Mouse (Mus musculus) hindbrain, embryonic 11.5 days (tissue): ENCODE results near the gene Siah2. TPM values are rescaled to one million over a fixed set of nuclear protein-coding genes. Genes with fewer than 3 reads are reported as not detected.

Source experiments
- ATAC-seq: fragments of 200-750 bp; cut with Nextera tagmentation; 2 replicates; pipeline ENCODE4 v1.8.0; 2017; ENCODE audit warnings: mild to moderate bottlenecking, moderate TSS enrichment, moderate library complexity; ENCODE audit not compliant: low FRiP score
- DNase-seq: peaks from one replicate; pipeline ENCODE4 v3.0.0-alpha.2; 2015; ENCODE audit warnings: low spot score
- H3K27ac ChIP-seq: fragments of 300-500 bp; sonication (generic); 2 replicates; pipeline ENCODE4 v1.5.1; 2014; ENCODE audit warnings: mild to moderate bottlenecking, low read depth, low read length
- H3K27me3 ChIP-seq: fragments of 300-500 bp; sonication (generic); 2 replicates; pipeline ENCODE4 v1.6.1; 2014; ENCODE audit warnings: mild to moderate bottlenecking, low read length, moderate library complexity, mixed read lengths; ENCODE audit not compliant: control insufficient read depth, insufficient read depth
- H3K36me3 ChIP-seq: fragments of 300-500 bp; sonication (generic); 2 replicates; pipeline ENCODE4 v1.6.1; 2014; ENCODE audit warnings: mild to moderate bottlenecking, low read length, moderate library complexity, mixed read lengths; ENCODE audit not compliant: control insufficient read depth, insufficient read depth
- H3K4me1 ChIP-seq: fragments of 300-500 bp; sonication (generic); replicated peaks from 2 replicates; pipeline ENCODE4 v1.6.1; 2014; ENCODE audit warnings: low read length, mixed read lengths; ENCODE audit not compliant: control insufficient read depth, insufficient read depth
- H3K4me2 ChIP-seq: fragments of 300-500 bp; sonication (generic); replicated peaks from 2 replicates; pipeline ENCODE4 v1.6.1; 2014; ENCODE audit warnings: mild to moderate bottlenecking, low read depth, low read length
- H3K4me3 ChIP-seq: fragments of 300-500 bp; sonication (generic); 2 replicates; pipeline ENCODE4 v1.5.1; 2014; ENCODE audit warnings: low read depth, low read length
- H3K9ac ChIP-seq: fragments of 300-500 bp; sonication (generic); 2 replicates; pipeline ENCODE4 v1.6.1; 2014; ENCODE audit warnings: low read depth, low read length
- H3K9me3 ChIP-seq: fragments of 300-500 bp; sonication (generic); 2 replicates; pipeline ENCODE4 v1.6.1; 2016; ENCODE audit warnings: low read length; ENCODE audit not compliant: control insufficient read depth
- WGBS: fragments of 180-500 bp; shearing (Covaris S2); extraction: QIAGEN DNeasy Blood & Tissue Kit; methylation state at CpG from one replicate; pipeline ENCODE4 v1.1.7; 2014; 5-methylcytosine and 5-hydroxymethylcytosine counted together
- polyA plus RNA-seq: library from polyadenylated mRNA; unstranded; fragments of >200 nt; fragmentation: Nextera tagmentation; extraction: Ambion mirVana; gene quantifications from 2 replicates; pipeline ENCODE4 v1.2.1, GENCODE M21; 2014

The Siah2 gene
- polyA plus RNA-seq, 1 experiment from 2014 or later = 4.9 TPM

GRCm38 (mm10) chr3:58724815-58725214 lies 32.6 kb upstream of the Siah2 start:
- no peaks in the 10 kb centered on the region for H3K9me3 ChIP-seq
- H3K4me2 ChIP-seq = no peak overlapping the region
- no peak overlapping the region for H3K4me3 ChIP-seq
- no peak overlapping the region for H3K9ac ChIP-seq
- DNase-seq = no peak
- H3K4me1 ChIP-seq = no peaks in the 10 kb centered on the region
- no peak overlapping the region for H3K27ac ChIP-seq
- no peaks in the 10 kb centered on the region for H3K36me3 ChIP-seq
- no peak for ATAC-seq
- no peaks in the 10 kb centered on the region for H3K27me3 ChIP-seq

GRCm38 (mm10) chr3:58723656-58724055 lies 31.5 kb upstream of the Siah2 start:
- no peak overlapping the region for H3K4me2 ChIP-seq
- no peak overlapping the region for H3K27ac ChIP-seq
- WGBS = 94% methylated on average over 2 of the region's 2 CpGs
- ATAC-seq (no peak), DNase-seq (no peak)
- H3K4me1 ChIP-seq = no peaks in the 10 kb centered on the region
- no peak overlapping the region for H3K9ac ChIP-seq
- no peak overlapping the region for H3K4me3 ChIP-seq
- H3K36me3 ChIP-seq = no peaks in the 10 kb centered on the region
- H3K27me3 ChIP-seq = no peaks in the 10 kb centered on the region
- no peaks in the 10 kb centered on the region for H3K9me3 ChIP-seq

- WGBS = 68% methylated on average over 9 of the region's 9 CpGs
- DNase-seq (peak; percentile 8), ATAC-seq (no peak)
- H3K4me3 ChIP-seq = no peak overlapping the region
- no peaks in the 10 kb centered on the region for H3K27me3 ChIP-seq
- H3K36me3 ChIP-seq = no peaks in the 10 kb centered on the region
- H3K4me2 ChIP-seq = no peak overlapping the region
- H3K9ac ChIP-seq = no peak overlapping the region
- no peaks in the 10 kb centered on the region for H3K9me3 ChIP-seq
- no peak overlapping the region for H3K27ac ChIP-seq
- no peaks in the 10 kb centered on the region for H3K4me1 ChIP-seq
Measured at GRCm38 (mm10) chr3:58719461-58720230, 27.4 kb upstream of the Siah2 start.

GRCm38 (mm10) chr3:58716705-58717104 lies 24.5 kb upstream of the Siah2 start:
- no peak overlapping the region for H3K27ac ChIP-seq
- H3K27me3 ChIP-seq = no peaks in the 10 kb centered on the region
- 84% methylated on average over 2 of the region's 2 CpGs for WGBS
- no peak overlapping the region for H3K4me3 ChIP-seq
- H3K36me3 ChIP-seq = no peaks in the 10 kb centered on the region
- DNase-seq (no peak), ATAC-seq (no peak)
- H3K4me1 ChIP-seq = no peaks in the 10 kb centered on the region
- H3K4me2 ChIP-seq = no peak overlapping the region
- H3K9ac ChIP-seq = no peak overlapping the region
- H3K9me3 ChIP-seq = no peaks in the 10 kb centered on the region

GRCm38 (mm10) chr3:58714767-58715166 lies 22.6 kb upstream of the Siah2 start:
- ATAC-seq = no peak

GRCm38 (mm10) chr3:58714034-58714433 lies 21.8 kb upstream of the Siah2 start:
- H3K9ac ChIP-seq = no peak overlapping the region
- H3K9me3 ChIP-seq = no peaks in the 10 kb centered on the region
- DNase-seq = no peak
- H3K4me1 ChIP-seq = no peaks in the 10 kb centered on the region
- no peaks in the 10 kb centered on the region for H3K27me3 ChIP-seq
- no peaks in the 10 kb centered on the region for H3K36me3 ChIP-seq
- ATAC-seq = no peak
- no peak overlapping the region for H3K4me3 ChIP-seq
- 90% methylated on average over 2 of the region's 2 CpGs for WGBS
- no peak overlapping the region for H3K4me2 ChIP-seq
- H3K27ac ChIP-seq = no peak overlapping the region

More at GRCm38 (mm10) chr3:58714767-58715166, 22.6 kb upstream of the Siah2 start:
- no peak overlapping the region for H3K27ac ChIP-seq
- no peak overlapping the region for H3K9ac ChIP-seq
- H3K9me3 ChIP-seq = no peaks in the 10 kb centered on the region
- H3K4me1 ChIP-seq = no peaks in the 10 kb centered on the region
- H3K4me2 ChIP-seq = no peak overlapping the region
- WGBS = 75% methylated on average over 2 of the region's 2 CpGs
- no peak for DNase-seq
- no peak overlapping the region for H3K4me3 ChIP-seq
- H3K27me3 ChIP-seq = no peaks in the 10 kb centered on the region
- no peaks in the 10 kb centered on the region for H3K36me3 ChIP-seq

GRCm38 (mm10) chr3:58713191-58713590 lies 21.0 kb upstream of the Siah2 start:
- H3K27me3 ChIP-seq = no peaks in the 10 kb centered on the region
- H3K36me3 ChIP-seq = no peaks in the 10 kb centered on the region
- H3K4me3 ChIP-seq = no peak overlapping the region
- H3K4me2 ChIP-seq = no peak overlapping the region
- no peak overlapping the region for H3K9ac ChIP-seq
- H3K27ac ChIP-seq = no peak overlapping the region
- 91% methylated on average over 4 of the region's 4 CpGs for WGBS
- no peaks in the 10 kb centered on the region for H3K4me1 ChIP-seq
- ATAC-seq = no peak
- H3K9me3 ChIP-seq = no peaks in the 10 kb centered on the region
- no peak for DNase-seq

GRCm38 (mm10) chr3:58704547-58704946 lies 12.3 kb upstream of the Siah2 start:
- H3K9ac ChIP-seq = no peak overlapping the region
- no peaks in the 10 kb centered on the region for H3K4me1 ChIP-seq
- no peak overlapping the region for H3K27ac ChIP-seq
- 77% methylated on average over 4 of the region's 4 CpGs for WGBS
- H3K4me2 ChIP-seq = no peak overlapping the region
- H3K4me3 ChIP-seq = no peak overlapping the region
- no peak for DNase-seq
- no peaks in the 10 kb centered on the region for H3K36me3 ChIP-seq
- no peaks in the 10 kb centered on the region for H3K9me3 ChIP-seq
- no peaks in the 10 kb centered on the region for H3K27me3 ChIP-seq
- no peak for ATAC-seq

GRCm38 (mm10) chr3:58703748-58704147 lies 11.5 kb upstream of the Siah2 start:
- H3K27me3 ChIP-seq = no peaks in the 10 kb centered on the region
- no peaks in the 10 kb centered on the region for H3K36me3 ChIP-seq
- H3K9me3 ChIP-seq = no peaks in the 10 kb centered on the region
- ATAC-seq (no peak), DNase-seq (no peak)
- H3K4me2 ChIP-seq = no peak overlapping the region
- no peak overlapping the region for H3K27ac ChIP-seq
- no peak overlapping the region for H3K4me3 ChIP-seq
- no peaks in the 10 kb centered on the region for H3K4me1 ChIP-seq
- H3K9ac ChIP-seq = no peak overlapping the region
- 82% methylated on average over 9 of the region's 9 CpGs for WGBS
